Mouse (Mus musculus): ENCODE data around the gene Bcl7a. TPM values are rescaled to one million over a fixed set of nuclear protein-coding genes. Genes with fewer than 3 reads are reported as not detected.

Gene Bcl7a
- polyA plus RNA-seq, 1 experiment from 2014 or later: 21.1 TPM

DNA sequence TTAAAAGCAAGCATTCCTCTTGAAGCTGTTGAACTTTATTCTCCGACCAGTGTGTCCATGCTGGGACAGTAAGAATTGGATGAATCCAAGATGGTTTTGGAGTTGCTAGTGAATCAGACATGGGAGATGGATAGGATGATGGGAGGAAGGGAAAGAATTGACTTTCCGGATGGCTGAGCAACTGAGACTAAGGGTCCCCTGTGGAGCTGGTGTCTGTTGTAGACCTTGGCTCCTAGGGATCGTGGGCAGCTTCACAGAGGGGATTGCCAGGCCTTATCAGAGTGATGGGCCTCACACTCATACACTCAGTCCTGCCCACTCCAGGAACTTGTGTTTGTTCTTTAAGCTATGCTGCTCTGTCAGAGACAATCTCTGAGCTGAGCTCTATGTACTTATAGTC lies 64.5 kb downstream of the Bcl7a start:
- Histone ChIP-seq H3K36me3 (ENCODE audit: control insufficient read depth, insufficient read depth, low read length) (no peaks in the 10 kb centered on the region; the same call in 1 of the 2 replicates), H3K4me1 (replicated peaks; ENCODE audit: control insufficient read depth, insufficient read depth, low read length) (no peaks in the 10 kb centered on the region), H3K27me3 (replicated peaks; ENCODE audit: control insufficient read depth, insufficient read depth, low read length) (no peaks in the 10 kb centered on the region), H3K4me2 (ENCODE audit: low read length) (no peak overlapping the region), H3K27ac (ENCODE audit: low read depth) (no peak overlapping the region), H3K9ac (ENCODE audit: low read length) (no peak overlapping the region), H3K4me3 (ENCODE audit: low read depth, low read length) (no peak overlapping the region), H3K9me3 (ENCODE audit: control insufficient read depth, low read length) (peaks cover 5% of the 10 kb centered on the region; the same call in 1 of the 2 replicates)
- 72% methylated on average over 3 of the region's 3 CpGs for WGBS
- DNase-seq (ENCODE audit: low spot score) (no peak), ATAC-seq (replicated peaks; ENCODE audit: low FRiP score, low TSS enrichment, low read depth) (no peak)

GRCm38 (mm10) chr5:123412193-123412592 lies 68.6 kb downstream of the Bcl7a start:
- DNase-seq (ENCODE audit: low spot score) (no peak), ATAC-seq (replicated peaks; ENCODE audit: low FRiP score, low TSS enrichment, low read depth) (no peak)
- 29% methylated on average over 4 of the region's 4 CpGs for whole genome bisulfite sequencing
- H3K36me3 ChIP-seq (ENCODE audit: control insufficient read depth, insufficient read depth, low read length): no peaks in the 10 kb centered on the region; the same call in 1 of the 2 replicates
- H3K27me3 ChIP-seq (replicated peaks; ENCODE audit: control insufficient read depth, insufficient read depth, low read length): no peaks in the 10 kb centered on the region
- H3K4me2 ChIP-seq (ENCODE audit: low read length): no peak overlapping the region
- H3K9me3 ChIP-seq (ENCODE audit: control insufficient read depth, low read length): peaks cover 5% of the 10 kb centered on the region; the same call in 1 of the 2 replicates
- no peak overlapping the region for H3K4me3 ChIP-seq (ENCODE audit: low read depth, low read length)
- H3K4me1 ChIP-seq (replicated peaks; ENCODE audit: control insufficient read depth, insufficient read depth, low read length): 0 out of 2 replicates have a peak, but pooled peaks cover 9% of the 10 kb centered on the region
- no peak overlapping the region for H3K27ac ChIP-seq (ENCODE audit: low read depth)
- H3K9ac ChIP-seq (ENCODE audit: low read length): no peak overlapping the region

GRCm38 (mm10) chr5:123413866-123414363 lies 70.3 kb downstream of the Bcl7a start:
- H3K27ac ChIP-seq (ENCODE audit: low read depth): no peak overlapping the region
- H3K9me3 ChIP-seq (ENCODE audit: control insufficient read depth, low read length): peaks cover 5% of the 10 kb centered on the region; the same call in 1 of the 2 replicates
- H3K36me3 ChIP-seq (ENCODE audit: control insufficient read depth, insufficient read depth, low read length): no peaks in the 10 kb centered on the region; the same call in 1 of the 2 replicates
- no peak overlapping the region for H3K4me3 ChIP-seq (ENCODE audit: low read depth, low read length)
- H3K4me2 ChIP-seq (ENCODE audit: low read length): no peak overlapping the region
- H3K27me3 ChIP-seq (replicated peaks; ENCODE audit: control insufficient read depth, insufficient read depth, low read length): no peaks in the 10 kb centered on the region
- WGBS: 82% methylated on average over 2 of the region's 2 CpGs
- 0 out of 2 replicates have a peak, but pooled peaks cover 9% of the 10 kb centered on the region for H3K4me1 ChIP-seq (replicated peaks; ENCODE audit: control insufficient read depth, insufficient read depth, low read length)
- H3K9ac ChIP-seq (ENCODE audit: low read length): no peak overlapping the region
- DNase-seq (ENCODE audit: low spot score): no peak
- ATAC-seq (replicated peaks; ENCODE audit: low FRiP score, low TSS enrichment, low read depth): no peak

DNA sequence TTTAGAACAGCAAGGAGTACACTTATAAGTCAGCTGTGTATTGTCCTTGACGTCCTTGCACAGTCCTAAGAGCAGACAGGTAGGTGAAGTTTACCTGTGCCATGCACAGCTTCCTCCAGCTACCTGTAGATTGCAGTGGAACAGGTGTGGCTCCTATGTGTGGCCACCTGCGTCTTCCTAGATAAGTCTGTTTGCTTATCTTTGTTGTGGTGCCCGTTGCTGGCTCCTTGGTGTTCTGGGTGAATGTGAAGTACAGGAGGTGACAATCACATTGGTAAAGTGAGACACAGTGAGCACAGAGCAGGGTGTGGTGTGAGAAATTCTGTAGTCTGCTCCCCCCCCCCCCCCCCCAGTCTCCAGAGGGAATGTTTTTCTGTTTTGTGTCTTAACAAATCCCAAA lies 72.5 kb downstream of the Bcl7a start:
- H3K4me1 ChIP-seq (replicated peaks; ENCODE audit: control insufficient read depth, insufficient read depth, low read length): 0 out of 2 replicates have a peak, but pooled peaks cover 9% of the 10 kb centered on the region
- no peak overlapping the region for H3K9ac ChIP-seq (ENCODE audit: low read length)
- DNase-seq (ENCODE audit: low spot score): no peak
- no peaks in the 10 kb centered on the region for H3K27me3 ChIP-seq (replicated peaks; ENCODE audit: control insufficient read depth, insufficient read depth, low read length)
- no peak overlapping the region for H3K27ac ChIP-seq (ENCODE audit: low read depth)
- H3K9me3 ChIP-seq (ENCODE audit: control insufficient read depth, low read length): no peaks in the 10 kb centered on the region
- WGBS: 68% methylated on average over 3 of the region's 3 CpGs
- no peak overlapping the region for H3K4me2 ChIP-seq (ENCODE audit: low read length)
- ATAC-seq (replicated peaks; ENCODE audit: low FRiP score, low TSS enrichment, low read depth): no peak
- H3K4me3 ChIP-seq (ENCODE audit: low read depth, low read length): no peak overlapping the region
- H3K36me3 ChIP-seq (ENCODE audit: control insufficient read depth, insufficient read depth, low read length): no peaks in the 10 kb centered on the region

DNA sequence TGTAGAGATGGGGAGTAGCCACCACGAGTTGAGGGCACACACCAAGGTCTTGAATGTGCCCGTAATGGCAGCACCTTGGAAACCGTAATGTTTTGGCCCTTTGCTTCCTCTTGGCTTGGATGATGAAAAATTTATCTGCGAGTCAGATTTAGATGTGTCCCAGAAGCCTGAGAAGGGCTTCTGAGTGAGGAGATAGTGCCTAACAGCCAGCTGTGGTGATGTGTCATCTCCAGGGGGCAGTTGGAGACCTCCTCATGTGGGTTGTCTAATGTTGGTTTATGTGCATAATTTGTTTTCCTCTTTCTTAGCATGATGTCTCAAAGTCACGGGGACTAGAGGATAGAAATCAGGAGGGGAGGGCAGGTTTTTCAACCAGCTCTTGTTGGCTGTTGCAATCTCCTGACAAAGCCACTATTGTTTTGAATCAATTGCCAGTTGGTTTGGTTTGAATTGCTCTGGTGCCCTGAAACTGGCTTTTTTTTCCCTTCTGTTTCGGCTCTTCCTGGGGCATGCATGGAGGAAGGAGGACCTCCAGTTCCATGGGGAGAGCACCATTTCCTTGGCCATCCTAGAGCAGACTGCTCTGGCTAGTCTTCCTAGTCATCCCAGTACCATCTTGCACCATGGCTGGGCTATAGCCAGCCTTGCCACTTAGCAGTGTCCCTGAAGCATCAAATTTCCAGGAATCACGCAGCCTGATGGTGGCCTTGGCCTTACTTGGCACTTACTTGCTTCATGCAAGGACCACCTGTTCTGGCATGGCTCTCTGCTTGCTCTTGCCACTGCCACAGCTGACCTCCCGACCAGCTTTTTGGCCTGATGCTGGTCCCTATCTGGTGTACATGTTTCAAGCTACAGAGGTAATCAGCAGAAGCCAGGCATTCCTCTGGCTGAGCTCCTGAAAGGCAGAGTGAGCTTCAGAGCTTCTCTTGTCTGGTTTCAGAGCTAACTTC lies 73.2 kb downstream of the Bcl7a start:
- 74% methylated on average over 8 of the region's 8 CpGs for WGBS
- Histone ChIP-seq H3K27me3 (replicated peaks; ENCODE audit: control insufficient read depth, insufficient read depth, low read length) (no peaks in the 10 kb centered on the region), H3K4me1 (replicated peaks; ENCODE audit: control insufficient read depth, insufficient read depth, low read length) (0 out of 2 replicates have a peak, but pooled peaks cover 9% of the 10 kb centered on the region), H3K9ac (ENCODE audit: low read length) (no peak overlapping the region), H3K36me3 (ENCODE audit: control insufficient read depth, insufficient read depth, low read length) (no peaks in the 10 kb centered on the region), H3K4me2 (ENCODE audit: low read length) (no peak overlapping the region), H3K27ac (ENCODE audit: low read depth) (no peak overlapping the region), H3K4me3 (ENCODE audit: low read depth, low read length) (no peak overlapping the region), H3K9me3 (ENCODE audit: control insufficient read depth, low read length) (no peaks in the 10 kb centered on the region)
- DNase-seq (ENCODE audit: low spot score): no peak
- no peak for ATAC-seq (replicated peaks; ENCODE audit: low FRiP score, low TSS enrichment, low read depth)

- ATAC-seq (replicated peaks; ENCODE audit: low FRiP score, low TSS enrichment, low read depth) (no peak), DNase-seq (ENCODE audit: low spot score) (no peak)
- no peak overlapping the region for H3K27ac ChIP-seq (ENCODE audit: low read depth)
- no peak overlapping the region for H3K4me2 ChIP-seq (ENCODE audit: low read length)
- no peaks in the 10 kb centered on the region for H3K9me3 ChIP-seq (ENCODE audit: control insufficient read depth, low read length)
- 56% methylated on average over 2 of the region's 2 CpGs for WGBS
- no peaks in the 10 kb centered on the region for H3K4me1 ChIP-seq (replicated peaks; ENCODE audit: control insufficient read depth, insufficient read depth, low read length)
- no peak overlapping the region for H3K4me3 ChIP-seq (ENCODE audit: low read depth, low read length)
- no peaks in the 10 kb centered on the region for H3K27me3 ChIP-seq (replicated peaks; ENCODE audit: control insufficient read depth, insufficient read depth, low read length)
- no peaks in the 10 kb centered on the region for H3K36me3 ChIP-seq (ENCODE audit: control insufficient read depth, insufficient read depth, low read length)
- H3K9ac ChIP-seq (ENCODE audit: low read length): no peak overlapping the region
Observed at GRCm38 (mm10) chr5:123423885-123424284, 80.3 kb downstream of the Bcl7a start.

Other genes with a start within 250 kb of the Bcl7a start
- 1.5 and 1.9 TPM in 2 replicates for gene Rhof, start 211.1 kb upstream of the Bcl7a start, polyA plus RNA-seq (2014; fragmentation: Nextera tagmentation; extraction: Ambion mirVana)
- gene Setd1b, start 201.6 kb upstream of the Bcl7a start, polyA plus RNA-seq (2014; fragmentation: Nextera tagmentation; extraction: Ambion mirVana): 10.3 and 10.6 TPM in 2 replicates
- gene Psmd9, start 174.4 kb upstream of the Bcl7a start, polyA plus RNA-seq (2014; fragmentation: Nextera tagmentation; extraction: Ambion mirVana): 58.6 and 68.4 TPM in 2 replicates
- 1.3 and 1.9 TPM in 2 replicates for gene Hpd, start 161.1 kb upstream of the Bcl7a start, polyA plus RNA-seq (2014; fragmentation: Nextera tagmentation; extraction: Ambion mirVana)
- 1.1 and 1.8 TPM in 2 replicates for gene Wdr66, start 91.7 kb upstream of the Bcl7a start, polyA plus RNA-seq (2014; fragmentation: Nextera tagmentation; extraction: Ambion mirVana)
- gene Mlxip, start 51.0 kb downstream of the Bcl7a start, polyA plus RNA-seq (2014; fragmentation: Nextera tagmentation; extraction: Ambion mirVana): 26.5 and 29.1 TPM in 2 replicates
- not detected in 2 replicates for gene Lrrc43, start 145.5 kb downstream of the Bcl7a start, polyA plus RNA-seq (2014; fragmentation: Nextera tagmentation; extraction: Ambion mirVana)
- not detected in 2 replicates for gene Il31, start 145.7 kb downstream of the Bcl7a start, polyA plus RNA-seq (2014; fragmentation: Nextera tagmentation; extraction: Ambion mirVana)
- 0.35 and 0.50 TPM in 2 replicates for gene B3gnt4, start 166.6 kb downstream of the Bcl7a start, polyA plus RNA-seq (2014; fragmentation: Nextera tagmentation; extraction: Ambion mirVana)
- 107 and 121 TPM in 2 replicates for gene Diablo, start 180.3 kb downstream of the Bcl7a start, polyA plus RNA-seq (2014; fragmentation: Nextera tagmentation; extraction: Ambion mirVana)
- gene Gm49027, start 181.7 kb downstream of the Bcl7a start, polyA plus RNA-seq (2014; fragmentation: Nextera tagmentation; extraction: Ambion mirVana): 13.7 and 16.4 TPM in 2 replicates
- gene Vps33a, start 229.2 kb downstream of the Bcl7a start, polyA plus RNA-seq (2014; fragmentation: Nextera tagmentation; extraction: Ambion mirVana): 28.9 and 29.9 TPM in 2 replicates

All from intestine, embryonic 14.5 days (tissue).